Mouse (Mus musculus) spleen, adult 10 weeks (tissue): ENCODE measurements around the gene 2700049A03Rik. TPM values are rescaled to one million over a fixed set of nuclear protein-coding genes. Genes with fewer than 3 reads are reported as not detected.

Experiments used
- polyA plus RNA-seq: library from polyadenylated mRNA; stranded (reverse); fragments of 350-450 nt; fragmentation: Illumina TruSeq; extraction: RNeasy Lipid Tissue Mini Kit (QIAGEN cat#74804); gene quantifications from one replicate; pipeline ENCODE4 v1.2.3, GENCODE M21; 2015; ENCODE audit warnings: low replicate concordance; ENCODE audit not compliant: insufficient read depth

2700049A03Rik gene
- polyA plus RNA-seq = 7.2 TPM

GRCm38 (mm10) chr12:71136130-71136973 is at the start of gene 2700049A03Rik, which contains the start of gene Timm9:
2700049A03Rik (plus strand) TSS chr12:71136848.
Timm9 (minus strand) TSS chr12:71136684.

DNA sequence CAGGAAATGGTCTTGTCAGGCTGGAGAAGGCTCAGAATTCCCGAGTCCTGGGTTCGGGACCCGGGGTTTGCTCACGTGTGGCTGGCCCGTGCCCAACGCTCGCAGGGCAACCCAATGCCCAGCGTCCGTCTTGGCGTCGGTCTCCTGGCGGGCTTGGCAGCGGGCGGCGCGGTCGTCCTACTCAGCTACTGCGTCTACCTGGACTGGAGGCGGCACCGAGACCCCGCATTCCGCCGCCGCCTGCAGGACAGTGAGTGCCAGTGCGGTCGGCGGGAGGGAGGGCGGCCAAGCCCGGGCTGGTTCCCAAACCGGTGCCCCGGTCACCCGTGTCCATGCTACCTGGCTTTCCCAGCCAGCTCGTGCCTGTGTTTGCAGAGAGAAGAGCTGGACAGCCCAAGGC is 25.3 kb upstream of the 2700049A03Rik start, which contains the start of gene Tomm20l:
Gene Tomm20l (plus strand): TSS at position 98 of the 400 bp plus-strand sequence.

Other genes starting within 250 kb of the 2700049A03Rik start
- gene Actr10, start 199.0 kb upstream of the 2700049A03Rik start, polyA plus RNA-seq = 160 TPM
- 358 TPM for gene Psma3, start 162.2 kb upstream of the 2700049A03Rik start, polyA plus RNA-seq
- gene Arid4a, start 120.9 kb upstream of the 2700049A03Rik start, polyA plus RNA-seq = 73.7 TPM
- not detected for gene Tomm20l, start 25.4 kb upstream of the 2700049A03Rik start, polyA plus RNA-seq
- gene Timm9, start 164 bp upstream of the 2700049A03Rik start, polyA plus RNA-seq = 59.1 TPM
- 12.3 TPM for gene Dact1, start 173.0 kb downstream of the 2700049A03Rik start, polyA plus RNA-seq